Mouse (Mus musculus) ovary, postnatal 10 days (tissue): ENCODE results near the gene Cript.
"Not testable (repeated sequence)": the region's sequence is repeated elsewhere in the genome, so short reads cannot be mapped to it uniquely, and the experiment has no call there.

Experiments used
- DNase-seq: peaks from one replicate; pipeline ENCODE4 v3.0.0; 2022; ENCODE audit warnings: low spot score

The Cript gene

GRCm38 (mm10) chr17:87050469-87051175 is 25.3 kb downstream of the Cript start:
- DNase-seq = no peak

- no peak for DNase-seq
These were observed 26.3 kb downstream of the Cript start for GRCm38 (mm10) chr17:87051652-87052051.

DNA sequence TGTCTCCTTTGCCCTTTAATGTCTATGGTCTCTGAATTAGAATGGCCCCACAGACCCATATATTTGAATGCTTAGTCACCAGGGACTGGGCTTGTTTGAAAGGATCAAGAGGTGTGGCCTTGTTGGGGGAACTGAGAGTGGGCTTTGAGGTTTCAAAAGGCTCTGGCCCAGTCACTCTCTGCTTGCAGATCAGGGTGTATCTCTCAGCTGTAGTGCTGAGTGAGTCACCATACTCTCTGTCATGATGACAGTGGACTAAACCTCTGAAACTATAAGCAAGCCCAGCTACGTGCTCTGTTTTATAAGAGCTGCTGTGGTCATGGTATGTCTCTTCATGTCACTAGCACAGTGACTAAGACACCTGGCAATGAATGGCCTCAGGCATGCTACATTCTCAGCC is 27.1 kb downstream of the Cript start:
- DNase-seq = no peak

DNA sequence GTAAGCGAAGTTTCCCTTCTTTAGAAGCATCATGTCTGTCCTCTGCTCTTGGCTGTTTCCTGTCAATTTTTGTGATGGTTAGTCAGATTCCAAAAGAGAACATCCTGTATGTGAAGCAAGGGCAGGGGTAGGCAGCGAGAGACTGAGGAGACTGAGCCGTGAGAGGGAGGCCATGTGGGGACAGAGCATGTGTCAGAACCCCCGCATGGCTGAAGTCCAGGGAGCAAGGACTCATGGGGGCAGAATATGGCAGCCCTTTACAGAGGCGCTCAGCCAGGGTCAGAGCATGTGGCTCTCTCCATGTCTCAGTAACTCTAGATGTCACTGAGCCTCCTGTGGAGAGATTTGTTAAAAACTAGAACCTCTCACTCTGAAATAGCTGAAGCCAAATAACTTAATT is 28.6 kb downstream of the Cript start:
- DNase-seq = no peak

DNA sequence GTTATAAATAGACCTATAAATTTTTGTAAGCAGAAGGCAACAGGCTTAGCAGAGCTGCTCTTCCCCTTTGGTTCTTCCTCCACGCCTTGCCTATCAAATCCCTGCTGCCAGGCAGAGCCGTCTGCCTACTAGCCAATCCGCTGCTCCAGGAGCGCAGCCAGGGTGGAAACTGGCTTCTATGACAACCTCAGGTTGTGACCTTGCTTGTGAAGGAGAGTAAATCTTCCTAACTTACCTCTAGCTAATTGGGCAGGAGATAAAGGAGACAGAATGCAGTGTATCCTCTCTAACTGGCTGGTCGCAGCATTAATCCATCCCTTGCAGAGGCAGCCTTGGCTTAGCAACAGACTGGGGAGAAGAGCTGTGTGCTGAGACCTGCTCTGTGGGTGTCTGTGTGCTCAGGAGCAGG is 29.7 kb downstream of the Cript start:
- DNase-seq = no peak

DNA sequence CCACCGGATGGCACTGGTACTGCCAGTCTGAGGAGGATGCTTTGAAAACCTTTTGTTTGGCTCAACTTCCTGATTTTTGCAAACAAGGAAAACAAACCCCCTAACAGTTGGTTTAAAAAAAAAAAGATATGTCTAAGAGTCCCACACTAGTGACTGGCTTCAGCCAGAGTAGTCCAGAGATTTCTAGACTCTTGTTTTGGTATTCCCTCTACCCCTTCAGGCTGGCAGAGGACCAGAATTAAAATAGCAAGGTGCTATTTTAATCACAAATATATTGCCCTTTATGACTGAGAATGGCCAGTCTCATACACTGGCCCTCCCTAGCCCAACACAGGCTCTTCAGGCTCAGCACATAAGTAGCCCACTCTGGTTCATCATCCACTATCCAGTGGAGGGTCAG is 30.3 kb downstream of the Cript start:
- no peak for DNase-seq

DNA sequence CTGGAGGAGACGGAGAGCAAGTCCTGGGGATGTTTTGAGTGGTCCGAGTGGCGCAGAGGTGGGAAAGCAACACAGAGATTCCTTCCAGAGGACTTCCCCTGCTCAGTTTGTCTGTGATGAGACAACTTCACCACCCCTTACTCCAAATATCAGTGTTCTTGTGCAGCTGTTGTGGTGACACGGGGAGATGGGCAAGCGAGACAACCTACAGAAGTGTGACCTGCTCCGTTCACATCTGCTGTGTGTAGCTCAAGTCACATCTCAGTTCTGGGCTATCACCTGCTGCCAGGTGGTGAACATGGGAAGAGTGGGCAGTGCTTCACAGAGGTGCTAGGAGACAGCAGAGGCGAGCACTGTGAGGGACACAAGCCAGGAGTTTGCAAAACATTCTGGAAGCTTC is 31.4 kb downstream of the Cript start:
- DNase-seq = no peak

- DNase-seq = no peak
These were observed 32.3 kb downstream of the Cript start for GRCm38 (mm10) chr17:87057486-87058266.

GRCm38 (mm10) chr17:87062639-87063038 is 37.3 kb downstream of the Cript start:
- DNase-seq = no peak

DNA sequence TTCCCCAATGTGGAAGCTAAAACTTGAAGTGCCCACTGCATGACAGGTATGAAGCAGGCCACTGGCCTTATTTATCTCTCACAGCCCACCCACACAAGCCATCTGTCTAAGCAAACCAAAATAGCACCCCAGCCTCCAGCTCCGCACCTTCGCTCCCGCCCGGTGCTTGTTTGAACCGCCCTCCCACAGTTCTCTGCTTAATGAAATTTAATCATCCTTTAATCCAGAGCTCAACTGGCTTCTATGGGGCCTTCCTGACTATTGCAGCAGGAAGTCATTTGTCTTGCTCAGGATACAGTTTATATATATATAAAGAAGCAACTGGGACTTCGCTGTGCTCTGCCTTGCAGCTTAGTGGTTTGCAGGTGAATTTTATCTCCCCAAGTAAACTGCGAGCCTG is 38.1 kb downstream of the Cript start:
- no peak for DNase-seq

GRCm38 (mm10) chr17:87063969-87064368 is 38.6 kb downstream of the Cript start:
- no peak for DNase-seq

DNA sequence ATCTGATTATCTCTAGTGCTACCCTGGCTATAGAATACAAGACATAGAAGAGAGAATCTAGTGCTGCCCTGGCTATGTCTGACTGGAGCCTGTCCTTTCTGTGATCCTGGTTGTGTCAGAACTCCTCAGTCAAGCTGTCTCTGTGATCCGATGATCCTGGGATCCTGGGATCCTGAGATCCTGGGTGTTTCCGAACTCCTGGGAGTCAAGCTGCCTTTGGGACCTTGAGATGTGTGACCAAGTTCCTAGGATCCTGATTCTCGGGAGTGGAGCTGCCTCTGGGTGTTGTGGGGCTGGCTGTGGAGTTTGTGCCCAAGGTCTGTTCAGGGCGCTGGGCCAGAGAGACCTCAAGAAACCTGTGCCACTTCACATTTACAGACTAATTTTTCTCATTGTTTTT is 43.6 kb downstream of the Cript start:
- DNase-seq = no peak

DNA sequence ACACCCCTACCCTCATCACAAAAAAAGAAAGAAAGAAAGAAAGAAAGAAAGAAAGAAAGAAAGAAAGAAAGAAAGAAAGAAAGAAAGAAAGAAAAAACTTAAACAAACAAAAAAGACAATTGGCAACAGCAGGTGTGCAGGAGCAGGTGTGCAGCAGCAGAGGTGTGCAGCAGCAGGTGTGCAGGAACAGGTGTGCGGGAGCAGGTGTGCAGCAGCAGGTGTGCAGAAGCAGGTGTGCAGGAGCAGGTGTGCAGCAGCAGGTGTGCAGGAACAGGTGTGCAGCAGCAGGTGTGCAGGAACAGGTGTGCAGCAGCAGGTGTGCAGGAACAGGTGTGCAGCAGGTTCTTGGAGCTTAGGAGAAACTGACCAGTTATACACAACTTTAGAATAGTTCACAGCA is 46.8 kb downstream of the Cript start:
- not testable (repeated sequence) for DNase-seq

DNA sequence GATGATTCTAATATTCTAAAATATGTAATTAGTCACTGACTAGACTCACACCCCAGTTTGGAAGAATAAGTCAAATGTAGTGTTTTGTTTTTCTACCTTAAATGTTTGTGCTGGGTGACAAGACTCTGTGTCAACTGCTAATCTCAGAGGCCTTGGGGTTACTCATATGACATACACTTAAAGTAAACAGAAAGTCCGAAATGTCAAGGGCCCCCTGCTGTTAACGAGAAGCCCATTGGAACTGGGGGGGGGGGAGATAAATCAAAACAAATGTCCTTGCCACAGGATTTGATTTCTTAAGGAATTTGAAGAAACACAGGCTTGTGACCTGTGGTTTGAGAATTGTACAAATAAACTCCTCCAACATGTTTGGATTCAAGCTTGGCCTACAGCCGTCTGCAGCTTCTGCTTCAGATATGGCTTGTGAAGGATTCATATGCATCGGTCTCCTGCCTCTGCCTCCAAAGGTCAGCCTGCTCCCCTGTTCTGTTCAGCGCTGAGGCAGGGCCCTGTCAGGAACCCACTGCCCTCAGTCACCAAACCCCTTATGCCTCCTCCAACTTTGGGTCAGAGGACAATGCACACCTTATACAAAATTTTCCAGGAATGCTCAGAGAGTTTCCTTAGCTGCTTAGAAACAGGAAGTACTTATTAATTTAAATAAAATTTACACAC is 47.6 kb downstream of the Cript start:
- DNase-seq = no peak

DNA sequence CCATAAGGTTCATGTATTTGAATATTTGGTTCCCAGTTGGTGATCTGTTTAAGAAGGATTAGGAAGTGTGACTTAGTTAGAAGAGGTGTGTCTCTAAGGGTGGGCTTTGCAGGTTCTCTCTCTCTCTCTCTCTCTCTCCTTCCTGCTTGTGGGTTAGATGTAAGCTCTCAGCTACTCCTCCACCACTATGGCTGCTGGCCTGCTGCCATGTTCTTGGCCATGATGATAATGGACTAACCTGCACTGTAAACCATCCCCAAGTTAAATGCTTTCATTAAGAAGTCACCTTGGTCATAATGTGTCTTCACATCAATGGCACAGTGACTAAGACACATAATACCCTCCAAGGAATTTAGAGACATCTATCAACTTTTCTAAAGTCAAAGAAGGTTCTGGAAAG is 48.1 kb downstream of the Cript start:
- no peak for DNase-seq

GRCm38 (mm10) chr17:87078217-87078616 is 52.9 kb downstream of the Cript start:
- not testable (repeated sequence) for DNase-seq

- no peak for DNase-seq
These were observed 55.4 kb downstream of the Cript start for GRCm38 (mm10) chr17:87080724-87081123.

- DNase-seq = no peak
These were observed 57.2 kb downstream of the Cript start for GRCm38 (mm10) chr17:87082547-87082946.

DNA sequence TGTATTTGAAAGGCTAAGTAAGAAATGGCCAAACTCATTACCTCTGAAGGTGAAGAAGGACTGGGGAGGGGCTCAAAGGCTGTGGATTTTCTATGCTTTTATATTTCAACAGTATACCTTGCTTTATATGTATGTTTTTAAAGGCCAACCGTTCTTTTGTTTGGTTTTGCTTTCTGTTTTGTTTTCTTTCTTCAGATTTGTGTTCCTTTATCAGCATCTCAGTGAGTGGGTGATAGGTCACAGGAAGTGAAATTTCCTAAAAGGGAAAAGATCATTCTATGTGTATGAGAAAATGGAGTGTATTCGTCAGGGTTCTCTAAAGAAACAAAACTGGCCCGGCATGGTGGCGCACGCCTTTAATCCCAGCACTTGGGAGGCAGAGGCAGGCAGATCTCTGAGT is 58.3 kb downstream of the Cript start:
- no peak for DNase-seq
